Mouse (Mus musculus) C2C12 (cell line): ENCODE results near the gene Pfas. TPM values are rescaled to one million over a fixed set of nuclear protein-coding genes. Genes with fewer than 3 reads are reported as not detected.
A peak's percentile ranks its signal among the peaks of the same experiment; 100 is the strongest.

Source experiments
- H3K27me3 ChIP-seq: one replicate; pipeline ENCODE4 v1.6.1; 2011; ENCODE audit not compliant: control insufficient read depth, insufficient read depth, insufficient read length
- H3K36me3 ChIP-seq: one replicate; pipeline ENCODE4 v1.6.1; 2011; ENCODE audit not compliant: control insufficient read depth, insufficient read depth
- H3K4me3 ChIP-seq: one replicate; pipeline ENCODE4 v1.5.1; 2011; ENCODE audit warnings: mild to moderate bottlenecking, control low read depth; ENCODE audit not compliant: poor library complexity, insufficient read depth, severe bottlenecking
- H3K79me2 ChIP-seq: one replicate; pipeline ENCODE4 v1.6.1; 2011; ENCODE audit not compliant: control insufficient read depth, insufficient read depth
- H3K79me3 ChIP-seq: one replicate; pipeline ENCODE4 v1.6.1; 2011; ENCODE audit warnings: low read depth, control low read depth
- H3ac ChIP-seq: one replicate; pipeline ENCODE3; 2011; ENCODE audit warnings: low read depth; ENCODE audit not compliant: control insufficient read depth, insufficient read length
- CEBPB ChIP-seq: IDR thresholded peaks from one replicate; pipeline ENCODE4 v1.6.1; 2011; ENCODE audit warnings: low read depth, mild to moderate bottlenecking, control low read depth, moderate library complexity
- CTCF ChIP-seq: IDR thresholded peaks from one replicate; pipeline ENCODE4 v1.5.1; 2011; ENCODE audit not compliant: control insufficient read depth, insufficient read depth, insufficient read length
- FOSL1 ChIP-seq: IDR thresholded peaks from one replicate; pipeline ENCODE4 v1.8.0; 2011; ENCODE audit warnings: mild to moderate bottlenecking, low read length; ENCODE audit not compliant: poor library complexity, insufficient read depth, severe bottlenecking
- MAX ChIP-seq: IDR thresholded peaks from one replicate; pipeline ENCODE4 v1.6.1; 2011; ENCODE audit warnings: mild to moderate bottlenecking, control low read depth
- MYOD1 ChIP-seq: IDR thresholded peaks from one replicate; pipeline ENCODE4 v1.6.1; 2011; ENCODE audit warnings: low read depth; ENCODE audit not compliant: control insufficient read depth, insufficient read length
- MYOG ChIP-seq: IDR thresholded peaks from one replicate; pipeline ENCODE4 v1.6.1; 2011; ENCODE audit not compliant: control insufficient read depth, insufficient read length; ENCODE audit errors: extremely low read depth
- USF1 ChIP-seq: IDR thresholded peaks from one replicate; pipeline ENCODE4 v1.6.1; 2011; ENCODE audit warnings: low read depth, mild to moderate bottlenecking, control low read depth, moderate library complexity
- polyA plus RNA-seq: library from polyadenylated mRNA; unstranded; fragments of >200 nt; fragmentation: generic; extraction: Trizol; gene quantifications from one replicate; pipeline ENCODE4 v1.2.1, GENCODE M21; 2012; ENCODE audit warnings: missing spikeins

Gene Pfas
- polyA plus RNA-seq, 1 experiment: 22.2 TPM

GRCm38 (mm10) chr11:68961596-68961995 is 46.7 kb downstream of the Pfas start:
- H3K79me2 ChIP-seq: no peaks in the 10 kb centered on the region
- no peak overlapping the region for H3K4me3 ChIP-seq
- no peaks in the 10 kb centered on the region for H3K79me3 ChIP-seq
- H3K36me3 ChIP-seq: no peaks in the 10 kb centered on the region
- TF ChIP-seq FOSL1 (no peak), MAX (peak; percentile 58), MYOD1 (no peak)
- no peak overlapping the region for H3ac ChIP-seq
- no peaks in the 10 kb centered on the region for H3K27me3 ChIP-seq

GRCm38 (mm10) chr11:68957971-68958370 is 50.3 kb downstream of the Pfas start:
- Histone ChIP-seq H3K4me3 (no peak overlapping the region), H3K27me3 (no peaks in the 10 kb centered on the region), H3K79me2 (no peaks in the 10 kb centered on the region), H3K79me3 (no peaks in the 10 kb centered on the region), H3ac (no peak overlapping the region), H3K36me3 (no peaks in the 10 kb centered on the region)
- TF ChIP-seq MYOD1 (no peak), MAX (no peak), CTCF (no peak), FOSL1 (no peak)

GRCm38 (mm10) chr11:68957308-68957707 is 51.0 kb downstream of the Pfas start, which contains the start of gene Arhgef15:
Arhgef15 (minus strand) TSS chr11:68957480.
- H3K36me3 ChIP-seq: no peaks in the 10 kb centered on the region
- no peaks in the 10 kb centered on the region for H3K27me3 ChIP-seq
- TF ChIP-seq MAX (no peak), MYOD1 (no peak), USF1 (no peak), MYOG (no peak), CTCF (no peak), FOSL1 (no peak), CEBPB (no peak)
- no peaks in the 10 kb centered on the region for H3K79me2 ChIP-seq
- no peak within 1 kb of the TSS for H3K4me3 ChIP-seq
- H3K79me3 ChIP-seq: no peaks in the 10 kb centered on the region
- H3ac ChIP-seq: no peak within 1 kb of the TSS

GRCm38 (mm10) chr11:68956697-68957096 is 51.6 kb downstream of the Pfas start:
- no peaks in the 10 kb centered on the region for H3K36me3 ChIP-seq
- no peak for TF ChIP-seq MAX
- H3K79me3 ChIP-seq: no peaks in the 10 kb centered on the region
- H3K79me2 ChIP-seq: no peaks in the 10 kb centered on the region
- no peak overlapping the region for H3ac ChIP-seq
- no peaks in the 10 kb centered on the region for H3K27me3 ChIP-seq
- H3K4me3 ChIP-seq: no peak overlapping the region

- H3K79me3 ChIP-seq: no peaks in the 10 kb centered on the region
- H3K27me3 ChIP-seq: no peaks in the 10 kb centered on the region
- TF ChIP-seq MYOD1: no peak
- TF ChIP-seq FOSL1: no peak
- no peaks in the 10 kb centered on the region for H3K36me3 ChIP-seq
- no peak overlapping the region for H3ac ChIP-seq
- no peak overlapping the region for H3K4me3 ChIP-seq
- no peaks in the 10 kb centered on the region for H3K79me2 ChIP-seq
These were observed 52.2 kb downstream of the Pfas start for GRCm38 (mm10) chr11:68956107-68956506.

GRCm38 (mm10) chr11:68955473-68955872 is 52.8 kb downstream of the Pfas start:
- no peaks in the 10 kb centered on the region for H3K27me3 ChIP-seq

GRCm38 (mm10) chr11:68954408-68954807 is 53.9 kb downstream of the Pfas start:
- H3K27me3 ChIP-seq: no peaks in the 10 kb centered on the region
- H3ac ChIP-seq: peak overlapping the region; percentile 18
- H3K79me3 ChIP-seq: no peaks in the 10 kb centered on the region
- TF ChIP-seq MYOD1: no peak
- TF ChIP-seq CTCF: no peak
- no peak for TF ChIP-seq FOSL1
- TF ChIP-seq USF1: no peak
- no peak for TF ChIP-seq MAX
- TF ChIP-seq MYOG: no peak
- TF ChIP-seq CEBPB: no peak
- H3K4me3 ChIP-seq: no peak overlapping the region
- H3K79me2 ChIP-seq: no peaks in the 10 kb centered on the region
- H3K36me3 ChIP-seq: no peaks in the 10 kb centered on the region

More at GRCm38 (mm10) chr11:68955473-68955872, 52.8 kb downstream of the Pfas start:
- Histone ChIP-seq H3K79me2 (no peaks in the 10 kb centered on the region), H3K4me3 (no peak overlapping the region), H3K36me3 (no peaks in the 10 kb centered on the region), H3K79me3 (no peaks in the 10 kb centered on the region), H3ac (no peak overlapping the region)
- TF ChIP-seq MYOG (no peak), FOSL1 (no peak), USF1 (no peak), CEBPB (no peak), MYOD1 (no peak), MAX (no peak), CTCF (no peak)
